Mouse (Mus musculus) left cerebral cortex, postnatal 4 days (tissue): ENCODE measurements around the gene Caln1. TPM values are rescaled to one million over a fixed set of nuclear protein-coding genes. Genes with fewer than 3 reads are reported as not detected.

ENCODE experiments used
- DNase-seq: peaks from one replicate; pipeline ENCODE4 v3.0.0-alpha.2; 2022
- intact Hi-C: fragments of 180-260 bp; cut with DNase I; formaldehyde crosslinking; loops from one replicate; pipeline ENCODE4 v1.15.1; 2025
- total RNA-seq, 2 experiments: library from RNA; stranded (reverse); gene quantifications; 2 replicates each; pipeline ENCODE4 v1.2.3; 2021

Gene Caln1
- total RNA-seq: 100 to 1,000 TPM; 150 to 161 TPM

DNA sequence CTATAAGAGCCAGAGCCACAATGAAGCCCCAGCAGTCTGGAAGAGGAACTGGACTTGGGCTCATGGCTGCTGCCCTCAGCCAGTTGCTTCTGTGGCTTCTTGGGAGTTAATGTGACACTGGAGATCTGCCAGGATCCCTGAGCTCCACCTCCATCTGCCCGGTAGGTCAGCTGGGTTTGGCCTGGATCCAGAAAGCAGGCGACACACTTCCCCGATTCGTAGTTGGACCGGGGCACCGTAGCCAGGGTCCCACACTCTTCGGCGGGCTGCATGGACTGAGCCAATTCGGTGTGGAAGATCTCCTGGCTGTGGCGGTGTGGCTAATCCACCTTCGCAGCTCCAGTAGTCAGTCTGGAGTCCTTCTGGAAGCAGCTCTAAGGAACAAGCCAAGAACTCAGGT lies at the start of gene Caln1:
Gene Caln1, plus strand, starts transcription at position 219 of the 400 bp plus-strand sequence.
- intact Hi-C loops: no loop called here
- DNase-seq: peak; percentile 79

- intact Hi-C loops: no loop called here
- no peak for DNase-seq
These were observed 49.5 kb upstream of the Caln1 start for GRCm38 (mm10) chr5:130319783-130320182.

DNA sequence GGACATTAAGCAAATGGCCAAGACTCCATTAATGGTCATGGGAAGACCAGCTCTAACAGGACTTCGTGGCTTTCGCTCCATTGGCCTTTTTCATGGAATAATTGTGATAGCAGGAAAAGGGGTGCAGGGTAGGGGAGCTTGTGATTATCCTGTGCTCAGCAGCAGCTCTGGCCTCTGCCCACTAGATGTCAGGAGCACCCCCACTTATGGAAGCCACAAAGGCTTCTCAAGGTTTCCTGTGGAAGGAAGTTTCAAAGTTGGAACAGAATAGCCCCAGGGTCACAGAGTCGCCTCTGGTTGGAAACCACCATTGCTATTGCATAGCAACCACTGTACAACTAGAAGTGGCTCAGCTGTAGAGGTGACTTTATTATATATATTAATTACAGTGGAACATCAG lies 48.8 kb upstream of the Caln1 start:
- DNase-seq: peak; percentile 50
- intact Hi-C loops: no loop called here

GRCm38 (mm10) chr5:130325486-130325885 lies 43.8 kb upstream of the Caln1 start:
- no peak for DNase-seq
- intact Hi-C loops: no loop called here

- intact Hi-C loops: no loop called here
These were observed 41.5 kb upstream of the Caln1 start for GRCm38 (mm10) chr5:130327615-130328263.

DNA sequence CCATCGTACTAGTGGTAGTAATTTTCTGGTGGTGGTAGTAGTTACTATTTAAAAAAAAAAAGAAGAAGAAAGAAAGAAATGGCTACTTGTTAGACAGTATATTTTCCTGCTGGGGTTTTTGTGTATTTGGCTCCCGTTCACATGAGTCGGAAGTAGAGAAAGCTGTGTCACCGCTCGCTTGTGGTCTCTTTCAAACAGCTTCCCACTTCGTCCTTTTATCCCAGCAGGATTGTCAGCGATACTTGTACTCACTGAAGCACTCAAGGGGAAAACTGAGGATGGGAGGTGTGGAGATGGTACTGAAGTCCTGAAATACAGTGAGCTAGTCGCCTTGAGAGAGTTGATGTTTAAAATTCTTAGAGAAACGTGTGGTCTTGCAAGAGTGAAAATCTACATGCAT lies 40.9 kb upstream of the Caln1 start:
- no peak for DNase-seq
- intact Hi-C loops: no loop called here

More at GRCm38 (mm10) chr5:130327615-130328263, 41.5 kb upstream of the Caln1 start:
- no peak for DNase-seq

GRCm38 (mm10) chr5:130329889-130330288 lies 39.4 kb upstream of the Caln1 start:
- intact Hi-C loops: no loop called here

GRCm38 (mm10) chr5:130330801-130331200 lies 38.5 kb upstream of the Caln1 start:
- DNase-seq: no peak
- intact Hi-C loops: no loop called here

More at GRCm38 (mm10) chr5:130329889-130330288, 39.4 kb upstream of the Caln1 start:
- no peak for DNase-seq

DNA sequence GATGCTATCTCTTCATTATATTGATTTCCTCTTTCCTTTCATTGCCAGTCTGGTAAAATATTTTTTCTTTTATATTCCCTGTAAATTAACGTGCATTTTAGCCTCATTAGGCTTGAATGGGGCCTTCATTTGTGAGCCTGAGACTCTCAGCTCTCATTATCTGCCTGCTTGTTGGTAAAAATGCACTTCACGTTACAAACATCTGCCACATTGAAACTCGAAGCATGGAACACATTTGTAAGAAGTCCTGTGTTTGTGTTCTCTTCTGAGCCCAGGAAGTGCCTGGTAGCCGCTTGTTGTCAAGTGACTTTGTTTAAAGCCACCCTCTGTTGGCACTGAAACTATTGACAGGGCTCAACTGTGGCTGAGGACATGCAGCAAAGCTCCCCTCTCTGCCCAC lies 38.0 kb upstream of the Caln1 start:
- no peak for DNase-seq
- intact Hi-C loops: no loop called here

DNA sequence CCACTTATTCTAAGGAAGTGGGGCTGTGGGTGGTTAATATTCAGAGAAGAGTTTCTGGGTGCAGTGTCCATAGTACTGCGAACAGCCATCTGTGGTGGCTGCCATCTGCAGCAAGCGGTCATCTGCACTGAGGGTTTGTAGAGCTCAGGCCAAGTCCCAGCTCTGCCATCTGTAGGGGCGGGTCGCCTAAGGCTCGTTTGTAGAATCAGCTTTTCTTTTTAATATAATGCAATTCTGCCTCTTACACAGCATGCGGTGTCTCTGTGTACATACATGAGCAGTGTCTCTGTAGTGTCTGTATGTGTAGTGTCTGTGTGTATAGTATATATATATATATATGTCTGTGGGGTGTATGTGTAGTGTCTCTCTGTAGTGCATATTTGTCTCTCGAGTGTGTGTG lies 35.7 kb upstream of the Caln1 start:
- DNase-seq: peak; percentile 63

DNA sequence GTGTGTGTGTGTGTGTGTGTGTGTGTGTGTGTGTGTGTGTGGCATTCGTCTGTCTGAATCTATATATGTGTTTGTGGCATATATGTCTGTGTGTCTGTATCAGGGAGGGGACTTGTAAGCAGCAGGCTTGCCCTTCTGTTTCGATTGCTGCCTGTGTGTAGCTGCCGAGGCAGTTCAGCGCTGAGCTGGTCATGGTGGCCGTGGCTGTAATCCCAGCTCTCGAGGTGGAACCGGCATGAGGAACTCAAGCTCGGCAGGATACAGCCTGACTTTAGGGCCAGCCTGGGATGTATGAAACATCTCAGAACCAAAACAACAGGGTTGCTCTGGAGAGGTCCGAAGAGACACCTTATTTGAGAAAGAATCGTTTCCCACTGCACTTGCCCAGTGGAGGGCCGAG lies 35.3 kb upstream of the Caln1 start:
- intact Hi-C loops: no loop called here
- DNase-seq: peak; percentile 29

More for the DNA sequence above, 35.7 kb upstream of the Caln1 start:
- intact Hi-C loops: no loop called here

- no peak for DNase-seq
- intact Hi-C loops: no loop called here
These were observed 33.8 kb upstream of the Caln1 start for GRCm38 (mm10) chr5:130335462-130335861.

DNA sequence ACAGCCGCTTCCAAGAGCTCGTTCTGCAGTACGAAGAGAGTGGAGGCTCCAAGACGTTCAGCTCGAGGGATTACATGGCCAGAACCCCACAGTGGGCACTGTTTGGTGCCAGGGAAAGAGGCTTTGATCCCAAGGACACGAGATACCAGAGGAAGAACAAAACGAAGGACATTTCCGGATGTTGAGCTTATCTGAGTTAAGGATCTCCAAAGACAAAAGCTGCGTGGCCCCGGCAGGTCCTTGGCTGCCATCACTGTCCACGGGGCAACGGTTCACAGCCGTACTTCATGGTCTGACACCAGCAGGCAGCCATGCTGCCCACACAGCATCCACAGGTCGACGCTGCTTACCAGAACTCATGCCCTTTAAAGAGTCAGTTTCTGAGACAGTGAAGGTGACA lies 28.6 kb upstream of the Caln1 start:
- no peak for DNase-seq
- intact Hi-C loops: no loop called here

- DNase-seq: no peak
- intact Hi-C loops: no loop called here
These were observed 24.3 kb upstream of the Caln1 start for GRCm38 (mm10) chr5:130344999-130345398.

- intact Hi-C loops: no loop called here
- no peak for DNase-seq
These were observed 23.4 kb upstream of the Caln1 start for GRCm38 (mm10) chr5:130345871-130346270.

GRCm38 (mm10) chr5:130355223-130355622 lies 14.0 kb upstream of the Caln1 start:
- peak; percentile 29 for DNase-seq
- intact Hi-C loops: no loop called here

- intact Hi-C loops: no loop called here
These were observed 6.1 kb upstream of the Caln1 start for GRCm38 (mm10) chr5:130363111-130363510.

DNA sequence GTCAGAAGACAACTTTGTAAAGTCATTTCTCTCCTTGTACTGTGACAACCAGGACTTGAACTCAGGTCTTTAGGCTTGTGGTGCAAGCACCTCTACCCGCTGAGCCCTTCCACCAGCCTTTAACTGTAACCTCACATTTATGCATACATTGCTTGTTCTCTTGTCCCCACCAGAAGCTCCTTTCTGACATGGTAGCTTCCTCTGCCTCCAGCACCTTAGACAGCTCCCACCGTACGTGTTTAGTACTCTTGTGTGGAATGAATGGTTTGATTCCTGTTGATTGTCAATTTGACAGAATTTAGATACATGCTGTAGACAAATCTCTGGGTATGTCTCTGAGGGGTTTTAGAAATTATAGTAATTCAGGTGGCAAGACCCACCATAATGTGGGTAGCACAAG lies 5.5 kb upstream of the Caln1 start:
- DNase-seq: no peak
- intact Hi-C loops: no loop called here

More at GRCm38 (mm10) chr5:130363111-130363510, 6.1 kb upstream of the Caln1 start:
- DNase-seq: no peak

- peak; percentile 14 for DNase-seq
- intact Hi-C loops: no loop called here
These were observed 1.0 kb upstream of the Caln1 start for GRCm38 (mm10) chr5:130368236-130368635.

DNA sequence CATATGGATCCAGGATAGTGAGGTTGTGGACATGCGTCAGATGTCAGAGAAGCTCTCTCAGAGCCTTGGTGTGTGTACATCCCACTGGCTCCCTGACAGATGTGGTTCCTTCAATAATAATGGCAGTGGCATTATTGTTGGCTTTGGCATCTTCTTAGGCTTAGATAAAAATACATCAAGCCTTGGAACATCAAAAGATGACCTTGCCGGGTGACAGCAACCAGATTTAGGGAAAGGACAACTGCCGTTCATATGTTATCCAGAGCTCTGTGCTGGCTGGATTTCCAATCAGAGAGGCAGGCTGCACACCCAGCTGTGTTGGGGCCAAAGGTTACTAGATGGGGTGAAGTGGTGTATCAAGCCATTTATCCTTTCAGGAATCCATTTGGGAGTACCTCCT lies 6.2 kb downstream of the Caln1 start:
- no peak for DNase-seq
- intact Hi-C loops: no loop called here

- DNase-seq: no peak
- intact Hi-C loops: no loop called here
These were observed 15.1 kb downstream of the Caln1 start, which contains the start of gene A330070K13Rik for GRCm38 (mm10) chr5:130384222-130384912. Gene A330070K13Rik (minus strand): TSS chr5:130384631.

GRCm38 (mm10) chr5:130386418-130386817 lies 17.2 kb downstream of the Caln1 start:
- intact Hi-C loops: no loop called here

More at GRCm38 (mm10) chr5:130386418-130386817, 17.2 kb downstream of the Caln1 start:
- no peak for DNase-seq
